Comparison of ENCODE assay signal across 20 mouse cellular contexts in genomic region chr11:109144890-109145341, GRCm38 (mm10). TPM values are rescaled to one million over a fixed set of nuclear protein-coding genes. Genes with fewer than 3 reads are reported as not detected.
DNase-seq lines count a peak whose midpoint lies in the region; ATAC-seq and TF ChIP-seq lines count a peak whose summit lies in the region.
"Had no signal": no experiment of that assay in that cellular context is flagged by ENCODE, and none has a peak within 500 bp of the region (broad histone marks: within the 10 kb centered on the region; RNA-seq: fewer than 3 reads in every experiment).

No protein-coding gene starts in this region.

- no peaks in the 10 kb centered on the region for H3K36me3 ChIP-seq in stomach, embryonic 16.5 days (ENCODE audit: control insufficient read depth, insufficient read depth, low read length)
- H3K36me3 ChIP-seq: midbrain, embryonic 15.5 days had no signal

- no peaks in the 10 kb centered on the region for H3K4me1 ChIP-seq in stomach, embryonic 16.5 days (ENCODE audit: control insufficient read depth, insufficient read depth, low read length)
- H3K4me1 ChIP-seq: midbrain, embryonic 15.5 days had no signal

- no peak overlapping the region for H3K4me2 ChIP-seq in stomach, embryonic 16.5 days (ENCODE audit: low read depth, low read length)
- H3K4me2 ChIP-seq: liver, embryonic 11.5 days; midbrain, embryonic 15.5 days had no signal

- 0 out of 2 replicates have a peak, but pooled peaks have one; percentile 23 for ATAC-seq in stomach, embryonic 16.5 days (ENCODE audit: insufficient read depth, low FRiP score)
- ATAC-seq: forebrain, postnatal 0 days; midbrain, embryonic 15.5 days had no signal

- WGBS in stomach, embryonic 16.5 days: 44% methylated on average over 7 of the region's 7 CpGs

- peak; percentile 17 to 39 for DNase-seq in adrenal gland, adult (ENCODE audit: inconsistent age in 2 of 2, low spot score in 1 of 2)
- no peak for DNase-seq in adrenal gland, postnatal 25 days
- peak; percentile 27 for DNase-seq in kidney, postnatal 14 days
- no peak for DNase-seq in kidney, postnatal 25 days
- DNase-seq in testis, postnatal 14 days (ENCODE audit: low spot score): peak; percentile 29
- no peak for DNase-seq in testis, postnatal 10 days (ENCODE audit: low spot score)
- DNase-seq in gastrocnemius, adult 2 months: no peak
- DNase-seq: cerebellum, postnatal 10 days; embryo, embryonic 11 days; forebrain, postnatal 0 days; gastrocnemius, postnatal 10 days; retina, postnatal 1 day; thymus, postnatal 4 days had no signal

- no peaks in the 10 kb centered on the region for H3K9me3 ChIP-seq in stomach, embryonic 16.5 days (replicated peaks; ENCODE audit: control insufficient read depth, low read length)
- H3K9me3 ChIP-seq: midbrain, embryonic 15.5 days had no signal

- H3K9ac ChIP-seq in stomach, embryonic 16.5 days (ENCODE audit: low read length): no peak overlapping the region
- H3K9ac ChIP-seq: forebrain, postnatal 0 days; midbrain, embryonic 15.5 days had no signal

- no peak overlapping the region for H3K4me3 ChIP-seq in stomach, embryonic 16.5 days (replicated peaks; ENCODE audit: low read length)
- H3K4me3 ChIP-seq in gastrocnemius, adult 2 months: no peak overlapping the region
- H3K4me3 ChIP-seq: midbrain, embryonic 15.5 days had no signal

- H3K27me3 ChIP-seq in stomach, embryonic 16.5 days (ENCODE audit: control insufficient read depth, insufficient read depth, low read length): no peaks in the 10 kb centered on the region
- H3K27me3 ChIP-seq: CH12.LX; midbrain, embryonic 15.5 days had no signal

- no peak overlapping the region for H3K27ac ChIP-seq in stomach, embryonic 16.5 days (ENCODE audit: low read length)
- H3K27ac ChIP-seq in gastrocnemius, adult 2 months: no peak overlapping the region
- H3K27ac ChIP-seq: midbrain, embryonic 15.5 days had no signal

- no peak for TF ChIP-seq CTCF in gastrocnemius, adult 2 months (IDR thresholded peaks at IDR 0.05)

- intact Hi-C loops in gastrocnemius, adult 2 months (cut with DNase I): no loop called here

RNA-seq across cellular contexts. Expression of gene E030025P04Rik, which starts 0.7 kb away (rescaled TPM):
- total RNA-seq in adrenal gland, postnatal 25 days (2021): not detected in 2 replicates
- polyA plus RNA-seq in stomach, embryonic 16.5 days (2015; fragmentation: Nextera tagmentation; extraction: Ambion mirVana): not detected in 2 replicates
- not detected for total RNA-seq in gastrocnemius, adult 2 months (2021)
- total RNA-seq: adrenal gland, postnatal 4 days; CH12.LX; forebrain, postnatal 0 days; gastrocnemius, postnatal 10 days; heart, postnatal 25 days; megakaryocyte progenitor cell, adult 5-6 weeks had no signal
- polyA plus RNA-seq: forebrain, postnatal 0 days; liver, embryonic 11.5 days had no signal

Comparison
In these comparisons a context has a peak if more than half of its experiments do, and no peak if none do; other contexts are left out.
1. DNase-seq: peak in adrenal gland, adult (2 of 2), kidney, postnatal 14 days (single experiment) and testis, postnatal 14 days (single experiment); none in adrenal gland, postnatal 25 days (single experiment), kidney, postnatal 25 days (0 of 2), testis, postnatal 10 days (single experiment) and gastrocnemius, adult 2 months (single experiment).